Mouse (Mus musculus) embryonic facial prominence, embryonic 10.5 days (tissue): ENCODE data around the gene Trpm5. TPM values are rescaled to one million over a fixed set of nuclear protein-coding genes. Genes with fewer than 3 reads are reported as not detected.

Experiments used
- DNase-seq: peaks from one replicate; pipeline ENCODE4 v3.0.0-alpha.2; 2017; ENCODE audit warnings: low spot score
- H3K27ac ChIP-seq: fragments of 300-500 bp; sonication (generic); replicated peaks from 2 replicates; pipeline ENCODE4 v1.5.1; 2016; ENCODE audit warnings: mild to moderate bottlenecking
- H3K27me3 ChIP-seq: fragments of 300-500 bp; sonication (generic); replicated peaks from 2 replicates; pipeline ENCODE4 v1.6.1; 2016; ENCODE audit warnings: low read depth, mild to moderate bottlenecking; ENCODE audit not compliant: poor library complexity, severe bottlenecking
- H3K36me3 ChIP-seq: fragments of 300-500 bp; sonication (generic); replicated peaks from 2 replicates; pipeline ENCODE4 v1.6.1; 2016; ENCODE audit warnings: mild to moderate bottlenecking, moderate library complexity
- H3K4me1 ChIP-seq: fragments of 300-500 bp; sonication (generic); 2 replicates; pipeline ENCODE4 v1.6.1; 2016
- H3K4me3 ChIP-seq: fragments of 300-500 bp; sonication (generic); 2 replicates; pipeline ENCODE4 v1.5.1; 2016; ENCODE audit warnings: mild to moderate bottlenecking, moderate library complexity
- H3K9me3 ChIP-seq: fragments of 300-500 bp; sonication (generic); 2 replicates; pipeline ENCODE4 v1.6.1; 2016; ENCODE audit warnings: mild to moderate bottlenecking
- WGBS: fragments of 180-500 bp; shearing (Covaris S2); methylation state at CpG from one replicate; pipeline ENCODE4 v1.1.7; 2016; 5-methylcytosine and 5-hydroxymethylcytosine counted together
- polyA plus RNA-seq: library from polyadenylated mRNA; unstranded; fragments of >200 nt; fragmentation: Nextera tagmentation; extraction: Ambion mirVana; gene quantifications from 2 replicates; pipeline ENCODE4 v1.2.1, GENCODE M21; 2016

Gene Trpm5
- polyA plus RNA-seq, 1 experiment from 2014 or later: 0.60 TPM

GRCm38 (mm10) chr7:143024293-143024692 lies 70.1 kb downstream of the Trpm5 start:
- peaks cover 4% of the 10 kb centered on the region; the same call in 1 of the 2 replicates for H3K36me3 ChIP-seq
- H3K9me3 ChIP-seq: no peaks in the 10 kb centered on the region
- 88% methylated on average over 1 of the region's 1 CpGs for WGBS
- DNase-seq: no peak
- H3K27ac ChIP-seq: no peak overlapping the region
- peaks cover 5% of the 10 kb centered on the region; the same call in 1 of the 2 replicates for H3K4me1 ChIP-seq
- H3K4me3 ChIP-seq: no peak overlapping the region
- H3K27me3 ChIP-seq: no peaks in the 10 kb centered on the region

- WGBS: 92% methylated on average over 2 of the region's 2 CpGs
- Histone ChIP-seq H3K4me1 (peaks cover 5% of the 10 kb centered on the region; the same call in 1 of the 2 replicates), H3K4me3 (no peak overlapping the region), H3K27me3 (no peaks in the 10 kb centered on the region), H3K9me3 (no peaks in the 10 kb centered on the region), H3K27ac (no peak overlapping the region), H3K36me3 (peaks cover 4% of the 10 kb centered on the region; the same call in 1 of the 2 replicates)
- no peak for DNase-seq
These were observed 70.9 kb downstream of the Trpm5 start for GRCm38 (mm10) chr7:143023499-143023898.

GRCm38 (mm10) chr7:143021356-143022164 lies 72.9 kb downstream of the Trpm5 start:
- Histone ChIP-seq H3K27me3 (no peaks in the 10 kb centered on the region), H3K9me3 (no peaks in the 10 kb centered on the region), H3K36me3 (peaks cover 4% of the 10 kb centered on the region; the same call in 1 of the 2 replicates), H3K27ac (no peak overlapping the region), H3K4me1 (peaks cover 9% of the 10 kb centered on the region), H3K4me3 (no peak overlapping the region)
- 63% methylated on average over 5 of the region's 5 CpGs for WGBS
- DNase-seq: no peak

GRCm38 (mm10) chr7:143020764-143021163 lies 73.7 kb downstream of the Trpm5 start:
- 80% methylated on average over 3 of the region's 3 CpGs for WGBS
- no peaks in the 10 kb centered on the region for H3K9me3 ChIP-seq
- H3K4me1 ChIP-seq: peaks cover 16% of the 10 kb centered on the region
- no peaks in the 10 kb centered on the region for H3K27me3 ChIP-seq
- no peak for DNase-seq
- H3K4me3 ChIP-seq: no peak overlapping the region
- H3K36me3 ChIP-seq: peaks cover 4% of the 10 kb centered on the region; the same call in 1 of the 2 replicates
- H3K27ac ChIP-seq: no peak overlapping the region

- Histone ChIP-seq H3K4me1 (peaks cover 17% of the 10 kb centered on the region), H3K27me3 (no peaks in the 10 kb centered on the region), H3K27ac (no peak overlapping the region), H3K9me3 (no peaks in the 10 kb centered on the region), H3K4me3 (no peak overlapping the region), H3K36me3 (peaks cover under 1% of the 10 kb centered on the region; the same call in 1 of the 2 replicates)
- no peak for DNase-seq
These were observed 74.4 kb downstream of the Trpm5 start for GRCm38 (mm10) chr7:143020040-143020439.

Other genes with a start within 250 kb of the Trpm5 start
- gene Th, start 163.5 kb downstream of the Trpm5 start, polyA plus RNA-seq: 5.6 and 6.9 TPM in 2 replicates
- gene Ascl2, start 125.4 kb downstream of the Trpm5 start, polyA plus RNA-seq: 0.25 and 0.52 TPM in 2 replicates
- gene Tspan32, start 89.6 kb downstream of the Trpm5 start, polyA plus RNA-seq: 4.4 and 4.6 TPM in 2 replicates
- gene Cd81, start 41.9 kb downstream of the Trpm5 start, polyA plus RNA-seq: 251 and 255 TPM in 2 replicates
- gene Tssc4, start 25.4 kb downstream of the Trpm5 start, polyA plus RNA-seq: 130 and 132 TPM in 2 replicates
- 1.0 and 1.5 TPM in 2 replicates for gene Kcnq1, start 11.7 kb upstream of the Trpm5 start, polyA plus RNA-seq